Mouse (Mus musculus) midbrain, embryonic 11.5 days (tissue): Measurements from ENCODE around the gene Kctd2. TPM values are rescaled to one million over a fixed set of nuclear protein-coding genes. Genes with fewer than 3 reads are reported as not detected.
"Not testable (repeated sequence)": the region's sequence is repeated elsewhere in the genome, so short reads cannot be mapped to it uniquely, and the experiment has no call there.

Experiments
- ATAC-seq: fragments of 200-750 bp; cut with Nextera tagmentation; 2 replicates; pipeline ENCODE4 v1.8.0; 2017; ENCODE audit warnings: moderate TSS enrichment, moderate library complexity; ENCODE audit not compliant: low FRiP score
- DNase-seq: peaks from one replicate; pipeline ENCODE4 v3.0.0; 2015; ENCODE audit warnings: low spot score; ENCODE audit errors: missing footprints
- H3K27ac ChIP-seq: fragments of 300-500 bp; sonication (generic); 2 replicates; pipeline ENCODE4 v1.5.1; 2014; ENCODE audit warnings: low read depth, low read length
- H3K27me3 ChIP-seq: fragments of 300-500 bp; sonication (generic); 2 replicates; pipeline ENCODE4 v1.6.1; 2014; ENCODE audit warnings: mild to moderate bottlenecking, low read length, moderate library complexity, mixed read lengths; ENCODE audit not compliant: control insufficient read depth, insufficient read depth
- H3K36me3 ChIP-seq: fragments of 300-500 bp; sonication (generic); 2 replicates; pipeline ENCODE4 v1.6.1; 2014; ENCODE audit warnings: mild to moderate bottlenecking, low read length, moderate library complexity, mixed read lengths; ENCODE audit not compliant: control insufficient read depth, insufficient read depth
- H3K4me1 ChIP-seq: fragments of 300-500 bp; sonication (generic); 2 replicates; pipeline ENCODE4 v1.6.1; 2014; ENCODE audit warnings: low read length; ENCODE audit not compliant: control insufficient read depth, insufficient read depth
- H3K4me2 ChIP-seq: fragments of 300-500 bp; sonication (generic); 2 replicates; pipeline ENCODE4 v1.6.1; 2014; ENCODE audit warnings: mild to moderate bottlenecking, moderate library complexity
- H3K4me3 ChIP-seq: fragments of 300-500 bp; sonication (generic); 2 replicates; pipeline ENCODE4 v1.5.1; 2014; ENCODE audit warnings: low read depth, low read length
- H3K9ac ChIP-seq: fragments of 300-500 bp; sonication (generic); 2 replicates; pipeline ENCODE4 v1.6.1; 2014; ENCODE audit warnings: low read length
- H3K9me3 ChIP-seq: fragments of 300-500 bp; sonication (generic); 2 replicates; pipeline ENCODE4 v1.6.1; 2016; ENCODE audit warnings: low read length; ENCODE audit not compliant: control insufficient read depth
- WGBS: fragments of 180-500 bp; shearing (Covaris S2); extraction: QIAGEN DNeasy Blood & Tissue Kit; methylation state at CpG from one replicate; pipeline ENCODE4 v1.1.7; 2014; 5-methylcytosine and 5-hydroxymethylcytosine counted together
- microRNA-seq: library from miRNA; unstranded; fragments of <30 nt; microRNA quantifications from one replicate; pipeline ENCODE4, GENCODE M21; 2017
- polyA plus RNA-seq: library from polyadenylated mRNA; unstranded; fragments of >200 nt; fragmentation: Nextera tagmentation; extraction: Ambion mirVana; gene quantifications from 2 replicates; pipeline ENCODE4 v1.2.1, GENCODE M21; 2014

Gene Kctd2
- polyA plus RNA-seq, 1 experiment from 2014 or later = 24.0 TPM

DNA sequence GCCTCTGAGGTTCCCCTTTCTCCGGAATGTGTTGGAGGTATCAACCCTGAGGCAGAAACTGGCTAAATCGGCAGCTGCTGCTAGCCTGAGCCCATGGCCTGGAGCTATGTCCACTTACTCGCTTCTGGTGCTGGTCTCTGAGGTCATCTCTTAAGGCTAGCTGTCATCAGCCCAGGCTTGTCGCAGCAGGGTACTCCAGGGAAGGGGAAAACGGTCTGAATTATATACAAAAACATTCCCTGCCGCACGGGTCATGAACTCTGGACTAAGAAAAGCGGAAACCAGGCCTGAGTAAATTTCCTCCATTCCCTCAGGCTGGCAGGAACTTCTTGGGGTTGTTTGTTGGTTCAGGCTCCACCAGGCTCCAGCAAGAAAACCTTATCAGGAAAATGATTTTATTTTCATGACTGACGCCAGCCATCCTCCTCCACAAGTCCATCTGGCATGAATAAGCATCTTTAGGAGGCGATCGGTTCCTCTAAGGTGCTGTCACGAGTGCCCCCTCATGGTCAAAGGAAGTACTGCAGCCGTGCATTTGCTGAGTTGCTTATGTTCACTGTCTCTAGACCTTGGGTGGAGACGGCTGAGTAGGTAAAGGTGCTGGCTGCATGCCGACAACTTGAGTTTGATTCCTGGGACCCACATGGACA, 53.8 kb downstream of the Kctd2 start:
- Histone ChIP-seq H3K4me3 (no peak overlapping the region), H3K27ac (no peak overlapping the region), H3K36me3 (no peaks in the 10 kb centered on the region), H3K9me3 (no peaks in the 10 kb centered on the region), H3K9ac (no peak overlapping the region), H3K4me2 (0 out of 2 replicates have a peak overlapping the region, but pooled peaks have one; percentile 8), H3K27me3 (no peaks in the 10 kb centered on the region), H3K4me1 (peaks cover 9% of the 10 kb centered on the region; the same call in 1 of the 2 replicates)
- peak; percentile 100 for DNase-seq
- peak; percentile 28; the same call in 1 of the 2 replicates for ATAC-seq
- 22% methylated on average over 15 of the region's 15 CpGs for whole genome bisulfite sequencing

DNA sequence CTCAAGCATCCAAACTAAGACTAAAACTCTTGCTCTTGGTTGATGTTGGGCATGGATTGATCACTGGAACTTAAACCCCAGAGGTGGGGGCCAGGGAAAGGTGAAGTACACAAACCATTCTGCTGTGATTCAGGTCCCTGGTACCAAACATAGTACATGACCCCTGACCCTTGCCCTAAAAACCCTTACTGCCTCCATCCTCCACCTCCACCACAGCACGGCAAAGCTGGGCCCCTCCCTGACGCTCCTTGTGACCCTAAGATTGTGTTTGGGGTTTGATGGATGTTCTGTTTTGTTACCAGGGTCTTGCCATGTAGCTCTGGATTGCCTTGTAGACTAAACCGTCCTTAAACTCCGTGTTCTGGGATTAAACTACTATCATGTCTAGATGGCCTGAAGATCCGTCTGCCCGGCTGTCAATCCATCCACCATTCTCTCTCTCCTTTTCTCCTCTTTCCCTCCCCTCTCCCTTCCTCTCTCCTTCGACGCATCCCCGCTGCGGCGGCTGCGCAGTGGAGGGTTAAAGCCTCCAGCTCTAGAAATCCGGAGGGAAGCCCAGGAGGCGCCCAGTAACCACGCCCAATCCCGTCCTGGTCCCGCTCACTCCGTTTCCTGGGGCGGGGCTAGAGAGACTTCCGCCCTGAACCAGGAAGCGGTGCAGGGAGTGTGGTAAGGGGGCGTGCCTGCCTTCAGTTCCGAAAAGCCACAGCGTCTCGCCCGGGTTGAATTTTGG, 55.3 kb downstream of the Kctd2 start, which contains the start of gene Armc7:
Gene Armc7 (plus strand): TSS at position 643 of the 733 bp plus-strand sequence.
- DNase-seq (peak; percentile 98), ATAC-seq (peak; percentile 97)
- no peaks in the 10 kb centered on the region for H3K36me3 ChIP-seq
- no peaks in the 10 kb centered on the region for H3K9me3 ChIP-seq
- no peaks in the 10 kb centered on the region for H3K27me3 ChIP-seq
- peaks cover 9% of the 10 kb centered on the region; the same call in 1 of the 2 replicates for H3K4me1 ChIP-seq
- H3K4me2 ChIP-seq = peak within 1 kb of the TSS; percentile 71
- under 1% methylated on average over 26 of the region's 26 CpGs for WGBS
- peak within 1 kb of the TSS; percentile 72 for H3K4me3 ChIP-seq
- peak within 1 kb of the TSS; percentile 71 for H3K27ac ChIP-seq
- H3K9ac ChIP-seq = peak within 1 kb of the TSS; percentile 76

DNA sequence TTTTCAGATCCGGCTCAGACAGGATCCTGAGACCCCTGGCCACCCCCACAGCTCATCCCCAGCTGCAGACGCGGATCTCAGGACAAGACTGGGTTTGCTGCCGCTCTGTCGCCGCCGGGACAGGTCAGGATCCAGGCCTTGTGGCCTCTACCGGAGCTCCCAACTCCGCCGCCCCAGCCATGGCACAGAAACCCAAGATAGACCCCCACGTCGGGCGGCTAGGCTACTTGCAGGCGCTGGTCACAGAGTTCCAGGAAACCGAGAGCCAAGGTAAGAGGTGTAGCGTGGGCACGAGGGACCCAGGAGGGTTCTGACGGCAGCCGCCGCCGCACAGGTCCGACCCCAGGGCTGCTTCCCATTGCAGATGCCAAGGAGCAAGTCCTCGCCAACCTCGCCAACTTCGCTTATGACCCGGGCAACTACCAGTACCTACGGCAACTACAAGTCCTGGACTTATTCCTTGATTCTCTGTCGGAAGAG, 55.9 kb downstream of the Kctd2 start:
- no peak overlapping the region for H3K27ac ChIP-seq
- no peaks in the 10 kb centered on the region for H3K27me3 ChIP-seq
- H3K36me3 ChIP-seq = no peaks in the 10 kb centered on the region
- no peak for DNase-seq
- no peaks in the 10 kb centered on the region for H3K9me3 ChIP-seq
- H3K4me3 ChIP-seq = peak overlapping the region; percentile 72
- peak overlapping the region; percentile 76 for H3K9ac ChIP-seq
- no peak for ATAC-seq
- WGBS = 4% methylated on average over 28 of the region's 28 CpGs
- peaks cover 9% of the 10 kb centered on the region; the same call in 1 of the 2 replicates for H3K4me1 ChIP-seq
- peak overlapping the region; percentile 71 for H3K4me2 ChIP-seq

DNA sequence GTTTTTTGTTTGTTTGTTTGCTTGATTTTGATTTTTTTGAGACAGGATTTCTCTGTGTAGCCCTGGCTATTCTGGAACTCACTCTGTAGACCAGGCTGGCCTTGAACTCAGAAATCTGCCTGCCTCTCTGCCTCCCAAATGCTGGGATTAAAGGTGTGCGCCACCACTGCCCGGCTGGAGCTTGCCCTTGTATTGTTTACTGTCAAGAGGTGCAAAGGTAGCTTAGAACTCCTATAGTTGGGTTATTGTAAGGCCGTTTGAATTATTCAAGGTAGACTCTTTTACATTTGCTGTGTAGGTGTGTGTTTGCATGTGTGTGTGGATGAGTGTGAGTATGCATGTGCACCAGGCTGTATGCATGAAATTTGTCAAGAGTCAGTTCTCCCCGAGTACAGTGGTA, 56.7 kb downstream of the Kctd2 start:
- H3K36me3 ChIP-seq, H3K4me1 ChIP-seq, DNase-seq, H3K4me2 ChIP-seq, H3K9me3 ChIP-seq, H3K9ac ChIP-seq, H3K4me3 ChIP-seq, H3K27me3 ChIP-seq, H3K27ac ChIP-seq, ATAC-seq: not testable (repeated sequence)
- 86% methylated on average over 4 of the region's 4 CpGs for WGBS

DNA sequence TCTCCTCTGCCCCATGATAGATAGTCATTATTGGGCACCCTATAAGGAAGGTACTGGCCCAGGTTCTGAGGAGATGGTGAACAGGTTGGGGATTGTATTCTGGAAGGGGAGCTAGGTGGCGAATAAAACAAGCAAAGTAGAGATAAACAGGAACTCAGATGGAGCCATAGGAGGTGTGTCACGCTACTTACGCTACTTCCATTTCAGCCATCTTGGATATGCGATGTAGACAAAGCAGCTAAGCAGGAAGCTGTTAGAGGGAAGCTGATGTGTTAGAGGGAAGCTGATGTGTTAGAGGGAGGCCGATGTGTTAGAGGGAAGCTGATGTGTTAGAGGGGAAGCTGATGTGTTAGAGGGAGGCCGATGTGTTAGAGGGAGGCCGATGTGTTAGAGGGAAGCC, 57.5 kb downstream of the Kctd2 start:
- WGBS = 90% methylated on average over 7 of the region's 7 CpGs
- not testable (repeated sequence) for H3K9me3 ChIP-seq, H3K27ac ChIP-seq, DNase-seq, ATAC-seq, H3K27me3 ChIP-seq, H3K4me3 ChIP-seq, H3K36me3 ChIP-seq, H3K4me2 ChIP-seq, H3K9ac ChIP-seq, H3K4me1 ChIP-seq

DNA sequence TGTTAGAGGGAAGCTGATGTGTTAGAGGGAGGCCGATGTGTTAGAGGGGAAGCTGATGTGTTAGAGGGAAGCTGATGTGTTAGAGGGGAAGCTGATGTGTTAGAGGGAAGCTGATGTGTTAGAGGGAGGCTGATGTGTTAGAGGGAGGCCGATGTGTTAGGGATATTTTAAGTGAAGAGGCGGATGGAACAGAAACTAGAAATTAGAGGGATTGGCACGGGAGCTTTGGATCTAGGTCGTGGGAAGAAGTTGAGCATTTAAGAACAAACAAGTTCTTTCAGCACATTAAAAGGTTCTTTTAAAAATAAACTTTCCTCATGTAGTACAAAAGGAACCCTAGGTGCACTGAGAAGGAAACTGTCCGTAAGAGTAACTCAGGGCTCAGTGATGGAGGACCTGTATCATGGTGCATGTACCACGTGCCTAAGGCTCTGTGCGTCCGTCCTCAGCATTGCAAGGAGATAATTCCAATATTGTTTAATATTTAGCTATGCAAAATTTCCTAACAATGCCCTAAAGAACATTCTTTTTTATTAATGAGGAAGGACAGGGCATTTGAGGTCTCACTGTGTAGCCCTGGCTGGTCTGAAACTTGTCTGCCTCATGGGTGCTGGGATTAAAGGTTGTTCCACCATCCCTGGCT, 58.5 kb downstream of the Kctd2 start:
- Histone ChIP-seq H3K27me3 (no peaks in the 10 kb centered on the region), H3K9me3 (no peaks in the 10 kb centered on the region), H3K4me3 (no peak overlapping the region), H3K9ac (no peak overlapping the region), H3K4me1 (peaks cover 9% of the 10 kb centered on the region; the same call in 1 of the 2 replicates), H3K4me2 (no peak overlapping the region), H3K36me3 (no peaks in the 10 kb centered on the region), H3K27ac (no peak overlapping the region)
- DNase-seq = no peak
- 84% methylated on average over 9 of the region's 9 CpGs for WGBS
- no peak for ATAC-seq

Small RNA genes lying within 50 kb of the gene (microRNA-seq; reads per million reads assigned to microRNA genes)
- gene Mir3968 = 0.76 reads per million

Other genes with a start within 250 kb of the Kctd2 start
- gene Tmem104, start 232.6 kb upstream of the Kctd2 start, polyA plus RNA-seq = 6.2 and 9.2 TPM in 2 replicates
- 17.7 and 19.2 TPM in 2 replicates for gene Nat9, start 232.3 kb upstream of the Kctd2 start, polyA plus RNA-seq
- 0.04 and 0.18 TPM in 2 replicates for gene Grin2c, start 152.9 kb upstream of the Kctd2 start, polyA plus RNA-seq
- 11.2 and 12.7 TPM in 2 replicates for gene Fdxr, start 143.1 kb upstream of the Kctd2 start, polyA plus RNA-seq
- 0.23 and 0.28 TPM in 2 replicates for gene Fads6, start 122.5 kb upstream of the Kctd2 start, polyA plus RNA-seq
- not detected in 2 replicates for gene Otop2, start 113.0 kb upstream of the Kctd2 start, polyA plus RNA-seq
- gene Ush1g, start 98.1 kb upstream of the Kctd2 start, polyA plus RNA-seq = 0.08 TPM in 1 of 2 replicates, not detected in the other
- gene Otop3, start 85.4 kb upstream of the Kctd2 start, polyA plus RNA-seq = 0.18 and 0.34 TPM in 2 replicates
- gene Hid1, start 52.4 kb upstream of the Kctd2 start, polyA plus RNA-seq = 17.8 and 18.3 TPM in 2 replicates
- 20.6 and 20.9 TPM in 2 replicates for gene Cdr2l, start 38.2 kb upstream of the Kctd2 start, polyA plus RNA-seq
- 268 and 278 TPM in 2 replicates for gene Mrpl58, start 16.4 kb upstream of the Kctd2 start, polyA plus RNA-seq
- gene Atp5h, start 166 bp upstream of the Kctd2 start, polyA plus RNA-seq = 886 and 917 TPM in 2 replicates
- not detected in 2 replicates for gene Trim80, start 20.4 kb downstream of the Kctd2 start, polyA plus RNA-seq
- 0.14 TPM in 1 of 2 replicates, not detected in the other for gene Slc16a5, start 42.3 kb downstream of the Kctd2 start, polyA plus RNA-seq
- 7.7 and 7.8 TPM in 2 replicates for gene Armc7, start 55.5 kb downstream of the Kctd2 start, polyA plus RNA-seq
- 68.3 and 69.8 TPM in 2 replicates for gene Nt5c, start 71.7 kb downstream of the Kctd2 start, polyA plus RNA-seq
- gene Jpt1, start 94.3 kb downstream of the Kctd2 start, polyA plus RNA-seq = 954 and 958 TPM in 2 replicates
- 1,615 and 1,739 TPM in 2 replicates for gene Sumo2, start 116.1 kb downstream of the Kctd2 start, polyA plus RNA-seq
- gene Nup85, start 144.3 kb downstream of the Kctd2 start, polyA plus RNA-seq = 195 and 197 TPM in 2 replicates
- 105 TPM in 2 replicates for gene Mrps7, start 183.8 kb downstream of the Kctd2 start, polyA plus RNA-seq
- 18.7 and 25.1 TPM in 2 replicates for gene Gga3, start 183.9 kb downstream of the Kctd2 start, polyA plus RNA-seq
- 14.0 and 16.4 TPM in 2 replicates for gene Mif4gd, start 192.8 kb downstream of the Kctd2 start, polyA plus RNA-seq
- gene Slc25a19, start 208.2 kb downstream of the Kctd2 start, polyA plus RNA-seq = 20.3 and 24.0 TPM in 2 replicates